ENCODE assay signal across 13 mouse cellular contexts in the genomic region with DNA sequence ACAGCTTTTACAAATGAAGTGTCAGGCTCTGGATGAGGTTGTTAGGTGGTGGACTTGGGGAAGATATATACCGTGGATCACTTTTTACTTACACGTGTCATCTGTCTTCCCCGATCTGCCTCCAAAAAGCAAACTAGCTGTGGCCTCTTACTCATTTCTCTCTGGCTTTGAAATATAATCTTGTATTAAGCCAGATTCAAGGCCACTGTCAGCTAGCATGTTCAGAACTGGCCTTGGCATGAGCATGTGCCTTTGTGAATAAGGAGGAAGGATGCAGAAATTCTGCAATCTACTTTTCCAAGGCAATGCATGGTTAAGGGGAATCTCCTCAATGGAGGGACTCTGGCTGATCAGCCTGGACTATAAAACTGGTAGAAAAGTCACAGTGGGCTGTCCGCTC.
"Had no signal": no experiment of that assay in that cellular context is flagged by ENCODE, and none has a peak within 500 bp of the region (broad histone marks: within the 10 kb centered on the region; RNA-seq: fewer than 3 reads in every experiment).

No protein-coding gene starts in this region.

- DNase-seq: liver, postnatal 0 days; lung, embryonic 14.5 days; lung, postnatal 10 days; lung, postnatal 4 days; midbrain, embryonic 14.5 days; retina, postnatal 1 day; right cerebral cortex, adult 18-20 months; right cerebral cortex, postnatal 25 days; right cerebral cortex, postnatal 4 days; spleen, adult 18-20 months; thymus, adult 18-20 months; thymus, postnatal 14 days; thymus, postnatal 36 days had no signal
